Mouse (Mus musculus) left cerebral cortex, postnatal 10 days (tissue): ENCODE measurements at regions not wholly inside any gene's neighbourhood (a gene's known extent, or its start where the extent isn't known, plus 50 kb on each side); places are given as distances from the start of the nearest gene placed in this dataset.

Source experiments
- DNase-seq, 2 experiments: peaks; one replicate each; pipeline ENCODE4 v3.0.0; 2021 to 2022; ENCODE audit warnings: low spot score in 2 of 2, mixed read lengths in 1 of 2; ENCODE audit errors: extremely low spot score in 1 of 2
- intact Hi-C: fragments of 180-260 bp; cut with DNase I; formaldehyde crosslinking; loops from one replicate; pipeline ENCODE4 v1.15.1; 2025

DNA sequence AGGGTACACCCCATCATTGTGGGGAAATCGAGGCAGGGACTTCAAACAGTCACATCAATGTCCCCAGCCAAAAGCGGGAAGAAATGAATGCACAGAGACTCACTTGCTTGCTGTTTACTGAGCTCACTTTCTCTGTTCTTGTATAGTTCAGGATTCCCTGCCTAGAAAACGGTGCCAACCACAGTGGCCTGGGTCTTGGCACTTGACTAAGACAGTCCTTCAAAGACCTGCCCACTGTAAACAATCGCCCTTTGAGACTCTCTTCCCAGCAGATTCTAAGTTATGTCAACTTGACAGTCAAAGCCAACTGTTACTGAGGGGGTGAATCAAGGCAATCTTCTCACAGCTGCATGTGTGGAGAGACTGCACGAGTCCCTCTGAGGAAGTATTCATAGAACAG lies 76.8 kb upstream of the Kcnj15 start:
- DNase-seq = no peak
- intact Hi-C loops = no loop called here

DNA sequence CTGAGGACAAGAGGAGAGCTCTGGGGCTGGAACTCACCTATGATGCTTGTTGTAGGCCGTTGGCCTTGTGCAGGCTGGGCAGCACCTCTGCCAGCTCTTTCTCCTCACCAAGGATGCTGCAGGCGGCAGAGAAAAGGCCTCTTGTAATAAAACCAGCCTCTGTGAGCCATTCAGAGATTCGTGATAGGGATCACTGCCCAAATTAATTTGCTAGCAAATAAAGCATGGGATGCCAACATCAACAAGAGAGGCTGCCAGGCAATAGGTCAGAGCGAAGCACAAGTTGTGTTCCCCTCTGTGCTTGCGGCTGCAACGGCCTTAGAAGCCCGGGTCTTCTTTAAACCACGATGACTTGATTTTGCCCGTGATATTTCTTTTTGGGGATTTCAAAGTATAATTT lies 72.0 kb upstream of the Kcnj15 start:
- no peak for DNase-seq
- intact Hi-C loops = no loop called here

DNA sequence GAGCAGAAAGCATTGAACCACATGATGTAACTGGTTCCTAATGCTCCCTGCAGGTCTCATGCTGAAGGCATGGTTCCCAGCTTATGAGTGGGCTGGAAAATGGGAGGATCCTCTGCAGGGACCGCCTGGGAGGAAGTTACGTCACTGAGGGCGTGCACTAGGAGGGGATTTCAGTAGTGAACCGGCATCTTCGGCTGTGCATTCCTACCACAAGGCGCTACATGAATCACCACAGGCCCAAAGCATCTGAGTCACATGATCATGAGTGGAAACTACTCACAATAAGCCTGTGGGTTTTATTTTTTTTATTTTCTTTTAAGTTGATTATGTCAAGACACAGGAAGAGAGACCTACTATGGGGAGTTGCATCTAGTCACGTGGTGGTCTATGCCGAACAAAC lies 68.2 kb upstream of the Kcnj15 start:
- no peak for DNase-seq
- intact Hi-C loops = no loop called here

DNA sequence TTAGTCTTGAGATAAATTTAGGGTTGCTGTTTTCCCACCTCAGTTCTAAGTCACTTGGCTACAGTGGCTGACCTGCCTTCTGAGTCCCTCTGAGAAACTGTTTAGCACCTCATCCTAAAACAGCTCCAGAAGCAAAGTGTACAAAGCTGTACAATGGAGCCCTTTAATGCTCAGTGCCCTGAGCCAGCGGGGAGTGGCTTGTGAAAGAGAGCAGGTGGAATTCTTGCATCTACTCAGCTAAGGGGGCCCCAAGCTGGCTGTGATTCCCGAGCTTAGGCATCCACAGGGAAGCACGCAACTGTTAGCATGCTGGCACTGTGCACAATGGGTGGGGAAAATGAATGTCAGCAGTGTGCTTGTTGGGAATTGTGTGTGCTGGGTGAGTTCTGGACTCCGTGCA lies 63.2 kb upstream of the Kcnj15 start:
- intact Hi-C loops = loop anchor here (10.0 kb wide), 1 partner anchor 771 kb away; no protein-coding TSS in a partner anchor
- DNase-seq = no peak

DNA sequence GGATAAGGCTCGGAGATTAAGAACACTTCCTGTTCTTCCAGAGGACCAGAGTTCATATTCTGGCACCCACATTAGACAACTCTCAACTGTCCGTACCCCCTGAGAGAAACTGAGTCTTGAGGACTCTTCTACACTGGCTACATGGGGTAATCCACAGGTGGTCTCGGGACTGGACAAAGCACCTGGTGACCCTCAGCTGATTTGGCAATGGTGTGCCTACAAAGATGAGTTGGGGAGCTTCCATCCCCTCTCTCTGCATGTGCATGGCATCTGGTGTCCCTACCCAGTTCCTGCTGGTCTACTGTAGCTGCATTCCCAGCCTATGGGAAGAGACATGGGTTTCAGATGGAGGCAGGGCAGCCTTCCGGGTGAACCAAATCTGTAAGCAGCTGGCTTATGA lies 61.2 kb upstream of the Kcnj15 start:
- no peak for DNase-seq
- intact Hi-C loops = loop anchor here (2.0 to 10.0 kb wide), 2 partner anchors 145 to 769 kb away; no protein-coding TSS in a partner anchor

DNA sequence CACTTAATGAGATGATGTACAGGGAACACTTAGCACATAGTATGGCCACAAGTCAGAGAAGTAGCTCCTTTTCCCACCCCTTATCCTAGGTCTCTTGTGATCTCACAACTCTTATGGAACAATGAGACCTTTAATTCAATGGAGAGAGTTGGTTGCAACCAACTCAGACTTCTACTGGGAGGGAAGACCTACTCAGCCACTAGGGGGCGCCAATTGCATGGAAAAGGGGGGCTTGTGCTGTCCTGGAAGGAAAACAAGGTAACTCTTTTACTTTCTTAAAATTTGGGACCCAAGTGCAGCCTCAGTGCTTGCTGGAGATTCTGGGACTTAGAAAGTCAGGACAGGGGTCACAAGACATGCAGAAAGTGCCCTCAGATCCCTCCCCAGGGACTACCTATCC lies 60.7 kb upstream of the Kcnj15 start:
- intact Hi-C loops = loop anchor here (2.0 to 10.0 kb wide), 2 partner anchors 144 to 768 kb away; no protein-coding TSS in a partner anchor
- peak in 1 of 2 experiments; percentile 84 for DNase-seq

DNA sequence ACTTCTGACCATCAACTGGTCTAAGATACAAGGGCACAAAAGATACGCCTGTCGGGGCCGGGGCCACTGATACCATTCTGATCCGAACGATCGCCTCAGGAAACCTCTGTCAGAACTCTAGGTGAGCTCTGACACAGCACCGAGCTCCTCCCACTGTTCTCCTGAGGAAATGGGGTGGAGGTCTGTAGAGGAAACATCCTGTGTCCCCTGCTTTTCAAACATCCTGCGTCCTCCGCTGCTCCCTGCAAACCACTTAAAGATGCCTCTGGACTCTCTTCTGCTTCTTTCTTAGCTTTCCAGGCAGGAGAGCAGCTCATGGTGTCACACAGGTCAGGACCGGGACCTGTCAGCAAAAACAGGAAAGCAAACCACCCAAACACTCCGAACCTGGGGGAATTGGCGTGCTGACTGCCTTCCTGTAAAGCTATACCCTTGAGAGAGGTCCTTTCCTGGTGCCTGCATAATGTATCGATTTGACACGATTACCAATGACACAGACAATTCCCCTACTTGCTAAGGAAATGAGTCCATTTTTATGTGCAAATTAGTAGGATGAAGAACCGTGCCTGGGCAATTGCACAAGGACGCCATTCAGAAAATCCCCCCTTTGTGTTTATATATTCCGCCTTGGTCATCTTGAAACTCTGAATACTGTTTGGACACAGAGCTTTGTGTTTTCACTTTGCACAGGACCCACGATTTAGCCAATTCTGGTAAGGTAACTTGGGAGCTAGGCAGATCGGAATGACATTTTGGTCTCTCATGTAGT lies 58.4 kb upstream of the Kcnj15 start:
- intact Hi-C loops = loop anchor here (10.0 kb wide), 1 partner anchor 766 kb away; no protein-coding TSS in a partner anchor

DNA sequence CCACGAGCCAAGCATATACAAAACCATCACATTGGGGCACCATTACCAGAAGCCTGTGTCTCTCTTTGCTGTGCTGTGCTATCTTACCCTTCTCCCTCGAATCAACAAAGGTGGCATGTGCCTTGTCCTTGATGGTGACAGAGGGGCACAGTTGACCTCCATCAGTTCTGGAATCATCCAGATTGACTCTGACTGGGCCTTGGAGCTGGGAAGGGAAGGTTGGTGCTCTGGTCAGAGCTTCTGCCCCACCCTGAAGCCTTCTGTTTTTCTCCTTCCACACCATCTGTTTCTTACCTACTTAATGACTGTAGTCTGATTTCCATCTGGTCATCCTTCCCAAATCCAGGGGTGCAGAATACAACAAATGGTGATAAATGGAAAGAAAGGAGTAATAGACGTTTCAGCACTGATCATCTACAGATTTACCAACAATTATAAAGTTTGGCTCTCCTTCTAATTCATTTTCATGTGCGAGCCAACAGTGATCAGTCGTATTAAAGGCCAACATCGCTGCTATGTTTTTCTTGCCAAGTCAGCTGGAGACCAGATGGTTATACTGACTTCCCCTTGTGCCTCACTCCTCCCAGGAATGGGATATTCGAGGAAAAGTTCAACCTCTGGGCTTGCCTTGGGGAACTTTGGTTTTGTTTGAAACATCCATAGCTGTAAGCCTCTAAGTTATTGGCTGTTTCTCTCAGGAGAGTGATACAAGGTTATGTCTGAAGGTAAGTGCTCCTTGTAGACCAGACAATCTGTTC lies 55.1 kb upstream of the Kcnj15 start:
- no peak for DNase-seq
- intact Hi-C loops = no loop called here

More for the DNA sequence above, 58.4 kb upstream of the Kcnj15 start:
- DNase-seq = no peak

DNA sequence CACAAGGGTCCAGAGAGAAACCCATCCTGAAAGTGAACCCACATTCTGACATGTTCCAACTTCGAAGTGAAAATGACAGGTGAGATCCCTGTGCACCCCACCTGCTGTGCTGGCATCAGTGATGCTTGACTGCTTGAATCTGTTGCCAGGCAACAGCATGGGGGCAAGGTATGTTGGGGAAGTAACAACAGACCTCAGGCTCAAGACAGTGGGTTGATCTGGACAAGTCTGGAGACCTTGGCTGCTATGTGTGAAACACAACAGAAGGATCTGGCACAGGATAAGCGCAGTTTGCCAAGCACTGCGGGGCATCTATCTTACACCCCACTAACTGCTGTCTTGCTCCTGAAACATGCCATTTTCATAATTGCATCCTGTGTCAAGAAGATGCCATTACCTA lies 54.3 kb upstream of the Kcnj15 start:
- no peak for DNase-seq
- intact Hi-C loops = no loop called here

DNA sequence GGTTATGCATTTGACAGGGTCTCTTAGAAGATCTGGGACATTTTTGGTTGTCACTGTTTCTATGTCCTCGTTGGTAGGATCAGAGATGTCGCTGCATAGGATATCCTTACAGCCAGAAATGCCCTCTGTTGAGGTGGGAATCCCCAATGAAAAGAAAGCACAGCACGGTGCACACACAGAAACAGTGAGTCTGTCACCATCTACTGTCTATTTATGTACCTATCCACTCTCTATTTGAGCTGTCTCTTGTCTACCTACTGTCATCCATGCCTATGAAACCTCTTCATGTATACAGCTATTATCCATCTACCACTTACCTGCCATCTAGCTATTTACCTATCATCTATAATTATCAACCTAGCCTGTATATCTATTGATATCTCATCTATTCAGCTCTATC lies 53.6 kb upstream of the Kcnj15 start:
- no peak for DNase-seq
- intact Hi-C loops = no loop called here

DNA sequence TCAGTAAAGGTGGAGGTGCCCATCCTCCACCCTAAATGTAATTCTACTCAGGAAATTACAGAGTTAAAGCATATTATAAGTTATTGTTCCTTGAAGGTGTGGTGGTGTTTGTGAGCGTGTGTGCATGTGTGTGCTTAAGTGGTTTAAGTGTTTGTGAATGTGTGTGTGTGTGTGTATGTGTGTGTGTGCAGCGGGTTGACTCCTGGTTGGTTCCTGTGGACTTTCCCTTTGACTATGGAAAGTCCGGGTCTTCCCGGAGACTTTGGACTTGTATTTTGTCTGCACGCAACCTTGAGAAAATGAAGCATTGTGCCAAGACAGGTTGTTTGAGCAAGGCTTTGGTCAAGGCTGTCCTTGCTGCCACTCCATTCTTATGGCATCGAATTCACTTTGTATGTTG lies 52.9 kb upstream of the Kcnj15 start:
- intact Hi-C loops = no loop called here
- DNase-seq = no peak

DNA sequence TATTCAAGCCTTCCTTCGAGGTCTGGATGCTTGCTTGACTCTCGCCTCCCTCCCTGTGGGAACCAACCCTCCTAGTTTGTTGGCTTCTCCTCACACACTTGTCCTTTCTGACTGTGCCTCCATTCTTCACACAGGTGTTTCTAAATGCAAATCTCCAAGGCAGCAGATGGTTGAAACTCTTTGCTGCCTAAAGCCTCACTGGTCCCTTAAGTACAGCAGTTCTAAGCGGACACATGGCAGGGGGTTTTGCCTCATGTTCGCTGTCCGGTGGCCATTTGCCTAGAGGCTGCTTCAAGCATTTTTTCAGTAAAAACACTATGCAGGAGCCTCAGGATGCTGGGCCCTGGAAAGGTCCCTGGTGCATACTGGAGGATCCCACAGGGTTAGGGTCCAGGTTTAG lies 50.9 kb upstream of the Kcnj15 start:
- intact Hi-C loops = no loop called here
- no peak for DNase-seq

DNA sequence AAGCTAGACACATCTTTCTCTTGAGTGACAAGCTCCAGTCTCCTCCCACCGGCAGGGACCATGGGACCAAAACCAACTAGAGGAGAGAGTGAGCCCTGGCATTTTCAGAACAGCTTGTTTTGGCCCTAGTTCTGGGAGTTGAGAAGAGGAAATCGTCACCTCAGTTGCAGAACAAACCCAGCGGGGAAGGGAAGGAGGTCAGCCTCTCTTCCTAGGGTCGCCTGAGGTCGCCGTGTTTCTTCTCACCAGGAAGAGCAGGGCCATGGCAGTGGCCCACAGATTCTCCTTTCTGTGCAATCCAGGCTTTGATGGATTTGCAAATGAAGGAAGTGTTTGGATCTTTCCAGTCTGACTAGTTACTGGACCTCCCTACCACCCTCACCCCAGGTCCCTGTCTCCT lies 49.8 kb upstream of the Kcnj15 start:
- intact Hi-C loops = no loop called here
- no peak for DNase-seq
